Mouse (Mus musculus): ENCODE measurements around the gene Hdgfl2. TPM values are rescaled to one million over a fixed set of nuclear protein-coding genes. Genes with fewer than 3 reads are reported as not detected.

Gene Hdgfl2
- polyA plus RNA-seq, 1 experiment from 2014 or later, result 144 TPM

GRCm38 (mm10) chr17:56133457-56134363, 54.3 kb downstream of the Hdgfl2 start:
- peak; percentile 20; the same call in 1 of the 2 replicates for ATAC-seq (ENCODE audit: insufficient number of reproducible peaks, low FRiP score, low TSS enrichment, low read depth)
- Histone ChIP-seq H3K36me3 (ENCODE audit: control insufficient read depth, insufficient read depth, low read length) (no peaks in the 10 kb centered on the region), H3K4me2 (ENCODE audit: low read depth, severe bottlenecking) (peak overlapping the region; percentile 46), H3K9ac (ENCODE audit: low read length) (no peak overlapping the region), H3K4me3 (ENCODE audit: low read depth, low read length) (0 out of 2 replicates have a peak overlapping the region, but pooled peaks have one; percentile 21), H3K27ac (replicated peaks; ENCODE audit: low read depth, low read length) (no peak overlapping the region; the same call in 1 of the 2 replicates), H3K27me3 (ENCODE audit: control insufficient read depth, insufficient read depth, low read length) (peaks cover 6% of the 10 kb centered on the region), H3K4me1 (ENCODE audit: control insufficient read depth, insufficient read depth, low read length) (peaks cover 3% of the 10 kb centered on the region; the same call in 1 of the 2 replicates), H3K9me3 (ENCODE audit: control insufficient read depth, low read length) (no peaks in the 10 kb centered on the region; the same call in 1 of the 2 replicates)
- DNase-seq (ENCODE audit: low spot score), result peak; percentile 39
- WGBS, result 21% methylated on average over 19 of the region's 21 CpGs

- ATAC-seq (ENCODE audit: insufficient number of reproducible peaks, low FRiP score, low TSS enrichment, low read depth), result no peak
- 3% methylated on average over 27 of the region's 27 CpGs for WGBS
- Histone ChIP-seq H3K27me3 (ENCODE audit: control insufficient read depth, insufficient read depth, low read length) (peaks cover 14% of the 10 kb centered on the region), H3K4me2 (ENCODE audit: low read depth, severe bottlenecking) (peak overlapping the region; percentile 46), H3K4me1 (ENCODE audit: control insufficient read depth, insufficient read depth, low read length) (peaks cover 3% of the 10 kb centered on the region; the same call in 1 of the 2 replicates), H3K9ac (ENCODE audit: low read length) (no peak overlapping the region), H3K27ac (replicated peaks; ENCODE audit: low read depth, low read length) (no peak overlapping the region), H3K36me3 (ENCODE audit: control insufficient read depth, insufficient read depth, low read length) (no peaks in the 10 kb centered on the region), H3K9me3 (ENCODE audit: control insufficient read depth, low read length) (no peaks in the 10 kb centered on the region; the same call in 1 of the 2 replicates), H3K4me3 (ENCODE audit: low read depth, low read length) (peak overlapping the region; percentile 21)
- DNase-seq (ENCODE audit: low spot score), result peak; percentile 73
These were observed 55.1 kb downstream of the Hdgfl2 start for GRCm38 (mm10) chr17:56134463-56134971.

DNA sequence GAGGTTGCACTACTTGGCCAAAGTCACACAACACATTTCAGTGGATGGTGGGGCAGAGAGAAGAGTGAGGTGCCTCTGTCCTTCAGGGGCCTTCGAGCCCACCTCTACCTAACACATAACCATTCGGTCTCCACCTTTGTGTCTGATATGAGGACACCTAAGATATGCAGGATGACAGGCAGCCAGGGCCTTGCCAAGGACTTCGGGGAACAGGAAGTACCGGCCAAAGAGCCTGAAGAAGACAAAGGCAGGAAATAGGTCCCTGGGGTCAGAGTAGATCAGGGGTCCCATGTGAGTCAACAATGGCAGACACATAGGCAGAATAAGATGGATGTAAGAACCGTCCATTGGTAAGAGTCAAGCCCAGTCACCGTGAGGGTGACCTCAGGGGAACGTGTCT, 57.1 kb downstream of the Hdgfl2 start:
- ATAC-seq (ENCODE audit: insufficient number of reproducible peaks, low FRiP score, low TSS enrichment, low read depth), result no peak

DNA sequence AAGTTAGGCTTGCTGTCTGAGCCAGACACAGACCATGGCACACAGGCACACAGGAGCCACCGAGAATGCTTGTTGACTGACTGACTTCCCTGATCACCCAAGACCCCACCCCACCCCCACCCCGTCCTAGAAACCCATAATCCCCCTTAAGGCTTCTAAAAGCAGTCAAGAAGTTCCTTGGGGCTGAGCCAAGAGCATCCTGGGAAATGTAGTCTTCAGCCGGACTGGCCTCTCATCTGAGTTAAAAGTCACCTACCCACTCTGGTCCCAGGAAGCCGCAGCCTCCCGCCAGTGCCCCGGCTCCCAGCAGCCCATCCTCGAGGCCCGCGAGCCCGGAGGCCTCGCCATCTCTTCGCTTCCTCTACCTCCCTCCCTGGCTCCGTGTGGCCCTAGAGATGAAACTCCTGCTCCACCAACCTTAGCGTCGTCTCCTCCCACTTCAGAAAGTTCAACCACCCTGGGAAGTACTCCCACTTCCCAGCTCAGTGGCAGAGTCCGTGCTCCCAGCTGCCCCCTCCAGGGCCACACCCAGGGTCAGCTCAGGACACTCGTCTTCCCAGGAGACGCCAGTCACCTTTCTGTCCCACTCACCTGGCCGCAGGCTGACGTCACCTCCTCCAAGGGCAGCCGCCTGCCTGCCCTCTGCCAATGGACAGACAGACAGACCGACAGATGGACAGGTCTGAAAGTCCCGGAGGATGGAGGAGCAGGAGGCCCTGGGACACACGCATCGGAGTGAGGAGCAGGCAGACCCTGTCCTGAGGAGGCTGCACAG, 58.6 kb downstream of the Hdgfl2 start:
- H3K9me3 ChIP-seq (ENCODE audit: control insufficient read depth, low read length), result no peaks in the 10 kb centered on the region
- H3K9ac ChIP-seq (ENCODE audit: low read length), result no peak overlapping the region
- ATAC-seq (ENCODE audit: insufficient number of reproducible peaks, low FRiP score, low TSS enrichment, low read depth), result no peak
- no peak overlapping the region for H3K27ac ChIP-seq (replicated peaks; ENCODE audit: low read depth, low read length)
- DNase-seq (ENCODE audit: low spot score), result no peak
- H3K4me1 ChIP-seq (ENCODE audit: control insufficient read depth, insufficient read depth, low read length), result peaks cover 10% of the 10 kb centered on the region
- H3K27me3 ChIP-seq (ENCODE audit: control insufficient read depth, insufficient read depth, low read length), result peaks cover 47% of the 10 kb centered on the region
- no peak overlapping the region for H3K4me2 ChIP-seq (ENCODE audit: low read depth, severe bottlenecking)
- no peak overlapping the region for H3K4me3 ChIP-seq (ENCODE audit: low read depth, low read length)
- no peaks in the 10 kb centered on the region for H3K36me3 ChIP-seq (ENCODE audit: control insufficient read depth, insufficient read depth, low read length)
- WGBS, result 11% methylated on average over 25 of the region's 25 CpGs

More for the DNA sequence above, 57.1 kb downstream of the Hdgfl2 start:
- Histone ChIP-seq H3K27ac (replicated peaks; ENCODE audit: low read depth, low read length) (no peak overlapping the region), H3K4me2 (ENCODE audit: low read depth, severe bottlenecking) (no peak overlapping the region), H3K4me1 (ENCODE audit: control insufficient read depth, insufficient read depth, low read length) (peaks cover 3% of the 10 kb centered on the region; the same call in 1 of the 2 replicates), H3K9me3 (ENCODE audit: control insufficient read depth, low read length) (no peaks in the 10 kb centered on the region), H3K27me3 (ENCODE audit: control insufficient read depth, insufficient read depth, low read length) (peaks cover 35% of the 10 kb centered on the region), H3K36me3 (ENCODE audit: control insufficient read depth, insufficient read depth, low read length) (no peaks in the 10 kb centered on the region), H3K9ac (ENCODE audit: low read length) (no peak overlapping the region), H3K4me3 (ENCODE audit: low read depth, low read length) (no peak overlapping the region)
- WGBS, result 88% methylated on average over 7 of the region's 7 CpGs
- no peak for DNase-seq (ENCODE audit: low spot score)

DNA sequence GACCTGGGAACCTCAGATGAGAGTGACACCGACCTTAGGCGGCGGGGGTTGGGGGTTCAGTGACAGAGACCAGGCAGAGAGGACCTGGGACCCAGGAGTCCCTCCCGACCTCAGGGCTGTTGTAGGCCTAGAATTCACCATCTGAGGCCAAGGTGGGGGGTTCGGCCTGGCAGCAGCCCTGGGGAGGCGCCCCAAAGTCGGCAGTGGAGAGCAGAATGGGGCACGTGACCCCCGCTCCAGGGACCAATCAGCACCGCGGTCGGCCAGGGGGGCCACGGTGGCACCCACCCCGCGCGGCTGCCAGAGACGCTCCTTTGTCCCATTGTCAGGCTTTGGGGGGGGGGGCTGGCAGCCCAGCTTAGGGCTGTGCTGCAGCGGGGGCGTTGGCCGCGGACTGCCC, 59.9 kb downstream of the Hdgfl2 start:
- Histone ChIP-seq H3K27ac (replicated peaks; ENCODE audit: low read depth, low read length) (no peak overlapping the region), H3K9ac (ENCODE audit: low read length) (no peak overlapping the region), H3K4me1 (ENCODE audit: control insufficient read depth, insufficient read depth, low read length) (peaks cover 7% of the 10 kb centered on the region), H3K4me2 (ENCODE audit: low read depth, severe bottlenecking) (peak overlapping the region; percentile 99), H3K4me3 (ENCODE audit: low read depth, low read length) (peak overlapping the region; percentile 63), H3K36me3 (ENCODE audit: control insufficient read depth, insufficient read depth, low read length) (no peaks in the 10 kb centered on the region), H3K9me3 (ENCODE audit: control insufficient read depth, low read length) (no peaks in the 10 kb centered on the region), H3K27me3 (ENCODE audit: control insufficient read depth, insufficient read depth, low read length) (peaks cover 54% of the 10 kb centered on the region)
- DNase-seq (ENCODE audit: low spot score) (no peak), ATAC-seq (ENCODE audit: insufficient number of reproducible peaks, low FRiP score, low TSS enrichment, low read depth) (no peak)
- WGBS, result 5% methylated on average over 21 of the region's 21 CpGs

DNA sequence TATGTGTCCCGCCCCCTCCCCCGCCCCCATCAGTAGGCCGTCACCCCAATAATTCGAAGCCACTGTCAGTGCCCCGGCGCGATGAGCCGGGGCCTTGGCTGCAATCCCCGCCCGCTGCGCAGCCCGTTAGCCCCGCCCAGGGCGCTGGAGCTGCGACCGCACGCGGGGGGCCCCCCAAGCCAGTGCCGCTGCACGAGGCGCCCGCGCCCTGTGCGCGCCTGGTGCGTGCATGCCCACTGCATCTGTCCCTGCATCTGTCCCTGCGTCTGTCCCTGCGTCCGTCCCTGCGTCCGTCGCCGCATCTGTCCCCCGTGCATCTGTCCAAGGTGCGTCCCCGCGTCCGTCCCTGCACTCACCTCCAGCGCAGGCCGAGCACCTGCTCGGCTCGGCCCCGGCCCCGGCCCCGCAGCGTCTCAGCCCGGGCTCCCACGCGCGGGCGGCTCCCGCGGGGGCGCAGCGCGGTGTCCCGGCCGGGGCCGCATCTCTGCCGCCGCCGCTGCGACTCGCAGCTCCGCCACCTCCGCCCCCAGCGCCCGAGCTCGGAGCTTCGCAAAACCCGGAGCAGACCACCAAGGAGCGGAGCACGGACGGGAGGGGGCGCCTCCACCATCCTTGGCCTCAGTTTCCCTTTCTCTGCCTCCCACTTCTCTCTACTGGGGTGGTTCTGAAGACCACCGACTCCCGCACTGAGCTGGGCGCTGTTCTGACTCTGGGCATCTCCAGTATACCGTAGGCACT, 60.6 kb downstream of the Hdgfl2 start, which contains the start of gene Sema6b:
Gene Sema6b (minus strand): TSS at position 486 of the 738 bp plus-strand sequence.
- H3K36me3 ChIP-seq (ENCODE audit: control insufficient read depth, insufficient read depth, low read length), result no peaks in the 10 kb centered on the region
- WGBS, result under 1% methylated on average over 76 of the region's 79 CpGs
- ATAC-seq (ENCODE audit: insufficient number of reproducible peaks, low FRiP score, low TSS enrichment, low read depth) (no peak), DNase-seq (ENCODE audit: low spot score) (peak; percentile 81)
- peaks cover 55% of the 10 kb centered on the region for H3K27me3 ChIP-seq (ENCODE audit: control insufficient read depth, insufficient read depth, low read length)
- peak within 1 kb of the TSS; percentile 63 for H3K4me3 ChIP-seq (ENCODE audit: low read depth, low read length)
- H3K27ac ChIP-seq (replicated peaks; ENCODE audit: low read depth, low read length), result no peak within 1 kb of the TSS
- peak within 1 kb of the TSS; percentile 50 for H3K9ac ChIP-seq (ENCODE audit: low read length)
- H3K4me2 ChIP-seq (ENCODE audit: low read depth, severe bottlenecking), result peak within 1 kb of the TSS; percentile 99
- no peaks in the 10 kb centered on the region for H3K9me3 ChIP-seq (ENCODE audit: control insufficient read depth, low read length)
- H3K4me1 ChIP-seq (ENCODE audit: control insufficient read depth, insufficient read depth, low read length), result peaks cover 7% of the 10 kb centered on the region

- H3K27ac ChIP-seq (replicated peaks; ENCODE audit: low read depth, low read length), result no peak overlapping the region
- no peaks in the 10 kb centered on the region for H3K36me3 ChIP-seq (ENCODE audit: control insufficient read depth, insufficient read depth, low read length)
- ATAC-seq (ENCODE audit: insufficient number of reproducible peaks, low FRiP score, low TSS enrichment, low read depth) (peak; percentile 44), DNase-seq (ENCODE audit: low spot score) (peak; percentile 68)
- no peaks in the 10 kb centered on the region for H3K9me3 ChIP-seq (ENCODE audit: control insufficient read depth, low read length)
- peaks cover 73% of the 10 kb centered on the region for H3K27me3 ChIP-seq (ENCODE audit: control insufficient read depth, insufficient read depth, low read length)
- H3K4me1 ChIP-seq (ENCODE audit: control insufficient read depth, insufficient read depth, low read length), result peaks cover 7% of the 10 kb centered on the region
- WGBS, result under 1% methylated on average over 47 of the region's 47 CpGs
- peak overlapping the region; percentile 39 for H3K4me2 ChIP-seq (ENCODE audit: low read depth, severe bottlenecking)
- peak overlapping the region; percentile 31 for H3K4me3 ChIP-seq (ENCODE audit: low read depth, low read length)
- H3K9ac ChIP-seq (ENCODE audit: low read length), result peak overlapping the region; percentile 1
These were observed 62.5 kb downstream of the Hdgfl2 start for GRCm38 (mm10) chr17:56141702-56142605.
